Mouse (Mus musculus): ENCODE data around the gene Mrpl45. TPM values are rescaled to one million over a fixed set of nuclear protein-coding genes. Genes with fewer than 3 reads are reported as not detected.
"Not testable (repeated sequence)": the region's sequence is repeated elsewhere in the genome, so short reads cannot be mapped to it uniquely, and the experiment has no call there.

Mrpl45 gene
- polyA plus RNA-seq (2012; rRNA removed): 20.4 and 25.5 TPM in 2 replicates

- H3K27ac ChIP-seq (ENCODE audit: insufficient read depth, low read depth, low read length): peak within 1 kb of the TSS; percentile 75
- DNase-seq: peak; percentile 100
- TF ChIP-seq POLR2A (IDR thresholded peaks at IDR 0.05; ENCODE audit: low read depth, low read length) (peak; percentile 25), CTCF (conservative IDR thresholded peaks at IDR 0.05; ENCODE audit: insufficient read depth, insufficient read length, low read depth, low read length) (no peak)
- H3K36me3 ChIP-seq (ENCODE audit: control insufficient read depth, insufficient read depth, low read length): no peaks in the 10 kb centered on the region
- WGBS: under 1% methylated on average over 50 of the region's 50 CpGs
- H3K4me3 ChIP-seq (ENCODE audit: insufficient read depth, low read depth, low read length): peak within 1 kb of the TSS; percentile 80
- no peaks in the 10 kb centered on the region for H3K27me3 ChIP-seq (replicated peaks; ENCODE audit: control insufficient read depth, insufficient read depth, low read length)
- H3K4me1 ChIP-seq (ENCODE audit: control insufficient read depth, insufficient read depth, low read length): peaks cover 3% of the 10 kb centered on the region; the same call in 1 of the 2 replicates
These were observed at the start of gene Mrpl45 for GRCm38 (mm10) chr11:97315504-97316503. Mrpl45 (plus strand) TSS chr11:97315716.

GRCm38 (mm10) chr11:97266544-97266943, 49.0 kb upstream of the Mrpl45 start:
- H3K4me1 ChIP-seq (ENCODE audit: control insufficient read depth, insufficient read depth, low read length); DNase-seq; H3K4me3 ChIP-seq (ENCODE audit: insufficient read depth, low read depth, low read length); H3K27me3 ChIP-seq (replicated peaks; ENCODE audit: control insufficient read depth, insufficient read depth, low read length); H3K27ac ChIP-seq (ENCODE audit: insufficient read depth, low read depth, low read length); H3K36me3 ChIP-seq (ENCODE audit: control insufficient read depth, insufficient read depth, low read length): not testable (repeated sequence)
- 89% methylated on average over 1 of the region's 1 CpGs for WGBS

GRCm38 (mm10) chr11:97270004-97270403, 45.5 kb upstream of the Mrpl45 start:
- H3K4me1 ChIP-seq (ENCODE audit: control insufficient read depth, insufficient read depth, low read length); H3K4me3 ChIP-seq (ENCODE audit: insufficient read depth, low read depth, low read length); H3K27me3 ChIP-seq (replicated peaks; ENCODE audit: control insufficient read depth, insufficient read depth, low read length); DNase-seq; H3K36me3 ChIP-seq (ENCODE audit: control insufficient read depth, insufficient read depth, low read length); H3K27ac ChIP-seq (ENCODE audit: insufficient read depth, low read depth, low read length): not testable (repeated sequence)
- 58% methylated on average over 2 of the region's 2 CpGs for WGBS
- TF ChIP-seq CTCF (conservative IDR thresholded peaks at IDR 0.05; ENCODE audit: insufficient read depth, insufficient read length, low read depth, low read length): 0 out of 2 replicates have a peak, but pooled peaks have one; percentile 6

- Histone ChIP-seq H3K36me3 (ENCODE audit: control insufficient read depth, insufficient read depth, low read length) (no peaks in the 10 kb centered on the region), H3K27me3 (replicated peaks; ENCODE audit: control insufficient read depth, insufficient read depth, low read length) (no peaks in the 10 kb centered on the region), H3K27ac (ENCODE audit: insufficient read depth, low read depth, low read length) (no peak overlapping the region), H3K4me1 (ENCODE audit: control insufficient read depth, insufficient read depth, low read length) (peaks cover 6% of the 10 kb centered on the region; the same call in 1 of the 2 replicates), H3K4me3 (ENCODE audit: insufficient read depth, low read depth, low read length) (no peak overlapping the region)
- DNase-seq: no peak
- TF ChIP-seq POLR2A (IDR thresholded peaks at IDR 0.05; ENCODE audit: low read depth, low read length): no peak
- TF ChIP-seq CTCF (conservative IDR thresholded peaks at IDR 0.05; ENCODE audit: insufficient read depth, insufficient read length, low read depth, low read length): no peak
- 88% methylated on average over 4 of the region's 4 CpGs for WGBS
These were observed 42.7 kb upstream of the Mrpl45 start for GRCm38 (mm10) chr11:97272835-97273234.

GRCm38 (mm10) chr11:97273613-97274012, 41.9 kb upstream of the Mrpl45 start:
- Histone ChIP-seq H3K27me3 (replicated peaks; ENCODE audit: control insufficient read depth, insufficient read depth, low read length) (no peaks in the 10 kb centered on the region), H3K27ac (ENCODE audit: insufficient read depth, low read depth, low read length) (no peak overlapping the region), H3K36me3 (ENCODE audit: control insufficient read depth, insufficient read depth, low read length) (no peaks in the 10 kb centered on the region), H3K4me1 (ENCODE audit: control insufficient read depth, insufficient read depth, low read length) (peaks cover 13% of the 10 kb centered on the region; the same call in 1 of the 2 replicates), H3K4me3 (ENCODE audit: insufficient read depth, low read depth, low read length) (no peak overlapping the region)
- WGBS: 85% methylated on average over 5 of the region's 5 CpGs
- TF ChIP-seq CTCF (conservative IDR thresholded peaks at IDR 0.05; ENCODE audit: insufficient read depth, insufficient read length, low read depth, low read length) (no peak), POLR2A (IDR thresholded peaks at IDR 0.05; ENCODE audit: low read depth, low read length) (no peak)
- DNase-seq: no peak

- WGBS: 80% methylated on average over 6 of the region's 6 CpGs
These were observed 40.6 kb upstream of the Mrpl45 start for GRCm38 (mm10) chr11:97274947-97275346.

GRCm38 (mm10) chr11:97275349-97275748, 40.2 kb upstream of the Mrpl45 start:
- no peak for DNase-seq
- Histone ChIP-seq H3K36me3 (ENCODE audit: control insufficient read depth, insufficient read depth, low read length) (no peaks in the 10 kb centered on the region), H3K27ac (ENCODE audit: insufficient read depth, low read depth, low read length) (no peak overlapping the region), H3K4me1 (ENCODE audit: control insufficient read depth, insufficient read depth, low read length) (peaks cover 21% of the 10 kb centered on the region; the same call in 1 of the 2 replicates), H3K4me3 (ENCODE audit: insufficient read depth, low read depth, low read length) (no peak overlapping the region), H3K27me3 (replicated peaks; ENCODE audit: control insufficient read depth, insufficient read depth, low read length) (no peaks in the 10 kb centered on the region)
- no peak for TF ChIP-seq POLR2A (IDR thresholded peaks at IDR 0.05; ENCODE audit: low read depth, low read length)
- no peak for TF ChIP-seq CTCF (conservative IDR thresholded peaks at IDR 0.05; ENCODE audit: insufficient read depth, insufficient read length, low read depth, low read length)
- 67% methylated on average over 2 of the region's 2 CpGs for WGBS

More at GRCm38 (mm10) chr11:97274947-97275346, 40.6 kb upstream of the Mrpl45 start:
- H3K27ac ChIP-seq (ENCODE audit: insufficient read depth, low read depth, low read length); H3K4me3 ChIP-seq (ENCODE audit: insufficient read depth, low read depth, low read length); H3K36me3 ChIP-seq (ENCODE audit: control insufficient read depth, insufficient read depth, low read length); DNase-seq; H3K27me3 ChIP-seq (replicated peaks; ENCODE audit: control insufficient read depth, insufficient read depth, low read length): not testable (repeated sequence)
- peaks cover 21% of the 10 kb centered on the region; the same call in 1 of the 2 replicates for H3K4me1 ChIP-seq (ENCODE audit: control insufficient read depth, insufficient read depth, low read length)

Measured in kidney, adult 2 months (tissue).